Mouse (Mus musculus) heart, postnatal 10 days (tissue): Measurements from ENCODE around the gene Gm11096. TPM values are rescaled to one million over a fixed set of nuclear protein-coding genes. Genes with fewer than 3 reads are reported as not detected.

ENCODE experiments used
- DNase-seq, 2 experiments: peaks; one replicate each; pipeline ENCODE4 v3.0.0; 2021
- intact Hi-C: fragments of 180-260 bp; cut with DNase I; formaldehyde crosslinking; loops from one replicate; pipeline ENCODE4 v1.15.1; 2025
- total RNA-seq, 2 experiments: library from RNA; stranded (reverse); gene quantifications; 2 replicates each; pipeline ENCODE4 v1.2.3; 2021

The Gm11096 gene
- total RNA-seq, 2 experiments from 2014 or later, result not detected

DNA sequence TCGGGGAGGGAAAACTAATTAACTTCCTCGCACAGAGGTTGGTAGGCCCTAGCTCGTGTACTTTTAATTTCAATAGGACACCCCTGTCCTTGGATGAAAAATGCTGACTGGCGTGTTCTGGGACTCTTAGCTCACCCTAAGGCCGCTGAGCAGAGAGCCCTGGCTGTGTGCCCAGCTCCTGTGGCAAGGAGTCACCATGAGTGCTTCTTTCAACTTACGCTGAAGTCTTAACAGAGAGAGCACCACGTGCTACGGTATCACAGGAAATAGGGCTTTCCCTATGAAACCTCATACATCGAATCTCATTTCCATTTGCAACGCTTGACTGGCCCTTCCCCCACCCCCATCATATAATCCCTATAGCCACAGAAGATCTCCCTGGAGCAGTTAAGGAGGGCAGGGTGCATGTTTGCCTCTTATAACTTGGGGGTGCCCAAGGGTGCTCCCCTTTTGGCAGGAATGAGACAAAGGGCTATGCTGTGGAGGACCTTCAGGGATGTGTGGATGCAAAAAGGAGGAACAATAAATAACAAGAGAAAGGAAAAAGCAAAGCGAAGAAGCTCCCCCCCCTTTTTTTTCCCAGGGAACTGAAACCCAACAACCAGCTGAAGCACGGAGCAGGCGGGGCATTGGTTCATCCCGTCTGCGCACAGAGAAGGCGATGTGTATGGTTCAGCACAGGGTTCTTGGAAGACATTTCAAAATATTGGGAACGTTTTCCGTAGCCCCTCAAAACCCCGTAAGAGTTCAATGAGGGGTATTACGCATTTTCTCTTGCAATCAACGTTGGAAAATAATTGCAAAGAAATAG is 39.0 kb downstream of the Gm11096 start:
- intact Hi-C loops, result loop anchor here (1.0 kb wide), 1 partner anchor 307 kb away; no protein-coding TSS in a partner anchor

DNA sequence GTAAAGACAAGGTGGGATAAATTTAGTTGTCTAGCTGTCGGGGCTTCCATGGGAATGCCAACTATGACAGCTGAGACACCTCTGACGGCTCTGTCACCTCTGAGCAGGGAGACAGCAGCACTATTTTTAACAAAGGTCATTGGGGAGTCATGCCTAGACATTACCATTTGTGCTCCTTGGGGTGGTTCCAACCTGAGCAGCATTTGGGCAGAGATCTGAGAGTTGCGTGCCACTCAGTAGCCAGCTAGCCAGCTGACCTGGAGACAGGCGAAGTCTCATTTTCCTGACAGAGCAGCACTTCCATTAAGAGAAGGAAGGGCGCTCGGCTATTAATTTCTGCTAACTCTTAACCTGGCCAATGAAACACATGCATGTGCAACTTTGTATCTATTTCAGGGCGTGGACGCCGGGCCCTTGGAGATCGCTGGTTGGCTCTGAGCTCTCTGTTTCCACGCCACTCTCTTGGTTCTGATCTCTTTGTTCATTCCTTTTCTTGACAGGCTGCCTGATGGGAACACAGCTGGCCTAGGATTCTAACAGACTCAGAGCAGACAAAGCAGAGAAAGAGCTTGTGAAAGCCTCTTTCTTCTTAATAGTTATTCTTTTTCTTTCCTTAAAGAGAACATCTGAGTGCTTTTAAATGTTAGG is 40.4 kb downstream of the Gm11096 start:
- DNase-seq, result peak; percentile 81 to 84
- intact Hi-C loops, result no loop called here

More for the DNA sequence above, 39.0 kb downstream of the Gm11096 start:
- DNase-seq, result peak; percentile 83 to 86

DNA sequence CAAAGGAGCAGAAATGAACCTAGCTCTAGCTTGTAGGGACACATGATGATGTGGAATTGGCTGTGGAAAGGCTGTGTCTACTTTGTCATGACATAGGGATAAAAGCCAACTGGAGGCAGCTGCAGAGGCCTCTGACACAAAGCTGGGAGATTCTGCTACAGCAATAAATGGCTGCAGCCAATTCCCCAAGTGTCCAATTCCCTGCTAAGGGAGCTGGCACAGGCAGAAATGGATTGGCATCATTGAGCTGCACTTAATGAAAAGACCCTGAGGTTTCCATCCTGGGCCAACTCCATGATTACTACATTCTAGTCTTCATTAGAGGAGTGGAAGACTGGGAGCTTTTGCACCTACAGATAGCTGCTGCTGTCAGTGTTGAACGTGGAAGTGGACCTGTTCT is 44.8 kb downstream of the Gm11096 start:
- DNase-seq, result no peak
- intact Hi-C loops, result no loop called here
